Mouse (Mus musculus) stomach, embryonic 14.5 days (tissue): ENCODE data around the gene Lca5l. TPM values are rescaled to one million over a fixed set of nuclear protein-coding genes. Genes with fewer than 3 reads are reported as not detected.

ENCODE experiments used
- ATAC-seq: fragments of 200-750 bp; cut with Nextera tagmentation; 2 replicates; pipeline ENCODE4 v1.8.0; 2017; ENCODE audit warnings: low read depth, moderate TSS enrichment; ENCODE audit not compliant: insufficient number of reproducible peaks, insufficient read depth, low FRiP score
- H3K27ac ChIP-seq: fragments of 300-500 bp; sonication (generic); 2 replicates; pipeline ENCODE4 v1.5.1; 2014; ENCODE audit warnings: mild to moderate bottlenecking, low read length, moderate library complexity, mixed read lengths
- H3K27me3 ChIP-seq: fragments of 300-500 bp; sonication (generic); 2 replicates; pipeline ENCODE4 v1.6.1; 2014; ENCODE audit warnings: low read length, control low read depth, mixed read lengths; ENCODE audit not compliant: control insufficient read depth, insufficient read depth
- H3K36me3 ChIP-seq: fragments of 300-500 bp; sonication (generic); 2 replicates; pipeline ENCODE4 v1.6.1; 2014; ENCODE audit warnings: mild to moderate bottlenecking, control low read depth, low read length, moderate library complexity, mixed read lengths; ENCODE audit not compliant: control insufficient read depth, insufficient read depth
- H3K4me1 ChIP-seq: fragments of 300-500 bp; sonication (generic); 2 replicates; pipeline ENCODE4 v1.6.1; 2014; ENCODE audit warnings: low read length, control low read depth, mixed read lengths; ENCODE audit not compliant: control insufficient read depth, insufficient read depth
- H3K4me2 ChIP-seq: fragments of 300-500 bp; sonication (generic); replicated peaks from 2 replicates; pipeline ENCODE4 v1.6.1; 2014; ENCODE audit warnings: low read depth, low read length, control low read depth
- H3K4me3 ChIP-seq: fragments of 300-500 bp; sonication (generic); 2 replicates; pipeline ENCODE4 v1.5.1; 2014; ENCODE audit warnings: low read depth, low read length, control low read depth
- H3K9ac ChIP-seq: fragments of 300-500 bp; sonication (generic); replicated peaks from 2 replicates; pipeline ENCODE4 v1.6.1; 2014; ENCODE audit warnings: low read depth, mild to moderate bottlenecking, control low read depth, low read length, moderate library complexity, mixed read lengths
- H3K9me3 ChIP-seq: fragments of 300-500 bp; sonication (generic); 2 replicates; pipeline ENCODE4 v1.6.1; 2016; ENCODE audit warnings: low read depth, low read length, control low read depth; ENCODE audit not compliant: control insufficient read depth
- WGBS: fragments of 180-500 bp; shearing (Covaris S2); extraction: QIAGEN DNeasy Blood & Tissue Kit; methylation state at CpG from one replicate; pipeline ENCODE4 v1.1.7; 2014; 5-methylcytosine and 5-hydroxymethylcytosine counted together
- polyA plus RNA-seq: library from polyadenylated mRNA; unstranded; fragments of >200 nt; fragmentation: Nextera tagmentation; extraction: Ambion mirVana; gene quantifications from 2 replicates; pipeline ENCODE4 v1.2.1, GENCODE M21; 2014

The Lca5l gene
- polyA plus RNA-seq, 1 experiment from 2014 or later: 1.6 TPM

GRCm38 (mm10) chr16:96127288-96127656 lies 64.8 kb downstream of the Lca5l start:
- Histone ChIP-seq H3K9ac (peak overlapping the region; percentile 94), H3K4me1 (peaks cover 13% of the 10 kb centered on the region; the same call in 1 of the 2 replicates), H3K4me3 (peak overlapping the region; percentile 68), H3K4me2 (peak overlapping the region; percentile 82), H3K27me3 (no peaks in the 10 kb centered on the region), H3K36me3 (peaks cover 42% of the 10 kb centered on the region), H3K27ac (peak overlapping the region; percentile 94), H3K9me3 (no peaks in the 10 kb centered on the region)
- under 1% methylated on average over 43 of the region's 52 CpGs for WGBS
- peak; percentile 57 for ATAC-seq

GRCm38 (mm10) chr16:96126684-96127171 lies 65.3 kb downstream of the Lca5l start:
- Histone ChIP-seq H3K9me3 (no peaks in the 10 kb centered on the region), H3K27me3 (no peaks in the 10 kb centered on the region), H3K4me3 (peak overlapping the region; percentile 68), H3K4me2 (peak overlapping the region; percentile 82), H3K27ac (peak overlapping the region; percentile 94), H3K9ac (peak overlapping the region; percentile 94), H3K4me1 (peaks cover 13% of the 10 kb centered on the region; the same call in 1 of the 2 replicates), H3K36me3 (peaks cover 43% of the 10 kb centered on the region)
- 1% methylated on average over 19 of the region's 19 CpGs for WGBS
- ATAC-seq: no peak

GRCm38 (mm10) chr16:96120022-96120623 lies 71.9 kb downstream of the Lca5l start:
- Histone ChIP-seq H3K9ac (no peak overlapping the region), H3K9me3 (no peaks in the 10 kb centered on the region), H3K4me2 (no peak overlapping the region), H3K27me3 (no peaks in the 10 kb centered on the region), H3K36me3 (peaks cover 36% of the 10 kb centered on the region), H3K27ac (no peak overlapping the region), H3K4me3 (no peak overlapping the region), H3K4me1 (no peaks in the 10 kb centered on the region)
- WGBS: 59% methylated on average over 4 of the region's 4 CpGs
- ATAC-seq: no peak

GRCm38 (mm10) chr16:96114729-96115128 lies 77.3 kb downstream of the Lca5l start:
- 53% methylated on average over 4 of the region's 4 CpGs for WGBS
- no peaks in the 10 kb centered on the region for H3K27me3 ChIP-seq
- H3K4me2 ChIP-seq: no peak overlapping the region
- no peak for ATAC-seq
- H3K9ac ChIP-seq: no peak overlapping the region
- H3K4me1 ChIP-seq: no peaks in the 10 kb centered on the region
- no peak overlapping the region for H3K4me3 ChIP-seq
- no peaks in the 10 kb centered on the region for H3K36me3 ChIP-seq
- no peak overlapping the region for H3K27ac ChIP-seq
- H3K9me3 ChIP-seq: no peaks in the 10 kb centered on the region

- Histone ChIP-seq H3K4me2 (no peak overlapping the region), H3K27ac (no peak overlapping the region), H3K4me1 (no peaks in the 10 kb centered on the region), H3K9me3 (no peaks in the 10 kb centered on the region), H3K9ac (no peak overlapping the region), H3K4me3 (no peak overlapping the region), H3K36me3 (no peaks in the 10 kb centered on the region), H3K27me3 (no peaks in the 10 kb centered on the region)
- no peak for ATAC-seq
- 38% methylated on average over 2 of the region's 2 CpGs for WGBS
Measured at GRCm38 (mm10) chr16:96112769-96113168, 79.3 kb downstream of the Lca5l start.

- no peak overlapping the region for H3K4me2 ChIP-seq
- no peak overlapping the region for H3K4me3 ChIP-seq
- 82% methylated on average over 5 of the region's 5 CpGs for WGBS
- no peaks in the 10 kb centered on the region for H3K36me3 ChIP-seq
- no peaks in the 10 kb centered on the region for H3K27me3 ChIP-seq
- no peaks in the 10 kb centered on the region for H3K4me1 ChIP-seq
- no peaks in the 10 kb centered on the region for H3K9me3 ChIP-seq
- no peak overlapping the region for H3K9ac ChIP-seq
- ATAC-seq: no peak
- H3K27ac ChIP-seq: no peak overlapping the region
Measured at GRCm38 (mm10) chr16:96110655-96111345, 81.3 kb downstream of the Lca5l start.

GRCm38 (mm10) chr16:96109673-96110072 lies 82.4 kb downstream of the Lca5l start:
- Histone ChIP-seq H3K36me3 (no peaks in the 10 kb centered on the region), H3K9ac (no peak overlapping the region), H3K4me1 (no peaks in the 10 kb centered on the region), H3K4me2 (no peak overlapping the region), H3K4me3 (no peak overlapping the region), H3K9me3 (no peaks in the 10 kb centered on the region), H3K27me3 (no peaks in the 10 kb centered on the region), H3K27ac (no peak overlapping the region)
- ATAC-seq: no peak
- WGBS: 47% methylated on average over 4 of the region's 4 CpGs
